Mouse (Mus musculus) testis, postnatal 14 days (tissue): ENCODE data around the gene Pcdh8.
A peak's percentile ranks its signal among the peaks of the same experiment; 100 is the strongest.

Experiments used
- DNase-seq: peaks from one replicate; pipeline ENCODE4 v3.0.0; 2021; ENCODE audit warnings: low spot score

Gene Pcdh8

GRCm38 (mm10) chr14:79754157-79754556, 17.0 kb downstream of the Pcdh8 start:
- DNase-seq, result no peak

- no peak for DNase-seq
These were observed 17.4 kb downstream of the Pcdh8 start for GRCm38 (mm10) chr14:79753733-79754132.

- no peak for DNase-seq
These were observed 30.6 kb downstream of the Pcdh8 start for GRCm38 (mm10) chr14:79740515-79740914.

- DNase-seq, result no peak
These were observed 32.7 kb downstream of the Pcdh8 start for GRCm38 (mm10) chr14:79738441-79738840.

- peak; percentile 10 for DNase-seq
These were observed 33.3 kb downstream of the Pcdh8 start for GRCm38 (mm10) chr14:79737642-79738379.

GRCm38 (mm10) chr14:79736781-79737180, 34.3 kb downstream of the Pcdh8 start:
- peak; percentile 27 for DNase-seq

GRCm38 (mm10) chr14:79733501-79733900, 37.6 kb downstream of the Pcdh8 start:
- DNase-seq, result no peak

- DNase-seq, result no peak
These were observed 42.3 kb downstream of the Pcdh8 start for GRCm38 (mm10) chr14:79728811-79729210.

GRCm38 (mm10) chr14:79724002-79724681, 47.0 kb downstream of the Pcdh8 start:
- no peak for DNase-seq

GRCm38 (mm10) chr14:79722228-79722627, 48.9 kb downstream of the Pcdh8 start:
- DNase-seq, result no peak
